Mouse (Mus musculus) midbrain, embryonic 14.5 days (tissue): ENCODE data around the gene Ooep. TPM values are rescaled to one million over a fixed set of nuclear protein-coding genes. Genes with fewer than 3 reads are reported as not detected.
"Not testable (repeated sequence)": the region's sequence is repeated elsewhere in the genome, so short reads cannot be mapped to it uniquely, and the experiment has no call there.

ENCODE experiments used
- ATAC-seq: fragments of 200-750 bp; cut with Nextera tagmentation; 2 replicates; pipeline ENCODE4 v1.8.0; 2017; ENCODE audit warnings: moderate number of reproducible peaks, moderate library complexity; ENCODE audit not compliant: low FRiP score, low TSS enrichment
- DNase-seq: peaks from one replicate; pipeline ENCODE4 v3.0.0-alpha.2; 2015
- H3K27ac ChIP-seq: fragments of 300-500 bp; sonication (generic); replicated peaks from 2 replicates; pipeline ENCODE4 v1.5.1; 2014; ENCODE audit warnings: mild to moderate bottlenecking, low read depth, low read length, moderate library complexity
- H3K27me3 ChIP-seq: fragments of 300-500 bp; sonication (generic); 2 replicates; pipeline ENCODE4 v1.6.1; 2014; ENCODE audit warnings: low read length, control low read depth, mixed read lengths; ENCODE audit not compliant: control insufficient read depth, insufficient read depth
- H3K36me3 ChIP-seq: fragments of 300-500 bp; sonication (generic); 2 replicates; pipeline ENCODE4 v1.6.1; 2014; ENCODE audit warnings: low read length, control low read depth; ENCODE audit not compliant: control insufficient read depth, insufficient read depth
- H3K4me1 ChIP-seq: fragments of 300-500 bp; sonication (generic); 2 replicates; pipeline ENCODE4 v1.6.1; 2014; ENCODE audit warnings: mild to moderate bottlenecking, antibody characterized with exemption, low read length, control low read depth; ENCODE audit not compliant: control insufficient read depth, insufficient read depth
- H3K4me2 ChIP-seq: fragments of 300-500 bp; sonication (generic); 2 replicates; pipeline ENCODE4 v1.6.1; 2014; ENCODE audit warnings: mild to moderate bottlenecking, low read length, moderate library complexity
- H3K4me3 ChIP-seq: fragments of 300-500 bp; sonication (generic); replicated peaks from 2 replicates; pipeline ENCODE4 v1.5.1; 2014; ENCODE audit warnings: low read depth, low read length
- H3K9ac ChIP-seq: fragments of 300-500 bp; sonication (generic); replicated peaks from 2 replicates; pipeline ENCODE4 v1.6.1; 2014; ENCODE audit warnings: mild to moderate bottlenecking, low read length, moderate library complexity
- H3K9me3 ChIP-seq: fragments of 300-500 bp; sonication (generic); 2 replicates; pipeline ENCODE4 v1.6.1; 2016; ENCODE audit warnings: low read length, control low read depth, mixed read lengths; ENCODE audit not compliant: control insufficient read depth
- WGBS: fragments of 180-500 bp; shearing (Covaris S2); extraction: QIAGEN DNeasy Blood & Tissue Kit; methylation state at CpG from one replicate; pipeline ENCODE4 v1.1.7; 2014; 5-methylcytosine and 5-hydroxymethylcytosine counted together
- polyA plus RNA-seq: library from polyadenylated mRNA; unstranded; fragments of >200 nt; fragmentation: Nextera tagmentation; extraction: Ambion mirVana; gene quantifications from 2 replicates; pipeline ENCODE4 v1.2.1, GENCODE M21; 2014

The Ooep gene
- polyA plus RNA-seq, 1 experiment from 2014 or later, result 6.8 TPM

GRCm38 (mm10) chr9:78363374-78363773, 15.2 kb downstream of the Ooep start:
- Histone ChIP-seq H3K27ac (no peak overlapping the region), H3K4me1 (no peaks in the 10 kb centered on the region), H3K27me3 (no peaks in the 10 kb centered on the region), H3K9me3 (no peaks in the 10 kb centered on the region; the same call in 1 of the 2 replicates), H3K4me2 (no peak overlapping the region), H3K4me3 (no peak overlapping the region), H3K36me3 (no peaks in the 10 kb centered on the region), H3K9ac (no peak overlapping the region)
- 81% methylated on average over 6 of the region's 6 CpGs for WGBS
- DNase-seq, result no peak
- ATAC-seq, result no peak

GRCm38 (mm10) chr9:78360484-78360872, 18.0 kb downstream of the Ooep start:
- Histone ChIP-seq H3K4me3 (no peak overlapping the region), H3K9ac (no peak overlapping the region), H3K27me3 (no peaks in the 10 kb centered on the region), H3K36me3 (no peaks in the 10 kb centered on the region), H3K27ac (no peak overlapping the region), H3K4me2 (no peak overlapping the region), H3K9me3 (no peaks in the 10 kb centered on the region; the same call in 1 of the 2 replicates), H3K4me1 (no peaks in the 10 kb centered on the region)
- 47% methylated on average over 2 of the region's 2 CpGs for WGBS
- DNase-seq (no peak), ATAC-seq (no peak)

- H3K9me3 ChIP-seq, result no peaks in the 10 kb centered on the region; the same call in 1 of the 2 replicates
- H3K27ac ChIP-seq, result no peak overlapping the region
- ATAC-seq (no peak), DNase-seq (no peak)
- no peaks in the 10 kb centered on the region for H3K4me1 ChIP-seq
- WGBS, result 80% methylated on average over 6 of the region's 6 CpGs
- H3K9ac ChIP-seq, result no peak overlapping the region
- no peak overlapping the region for H3K4me3 ChIP-seq
- H3K4me2 ChIP-seq, result no peak overlapping the region
- no peaks in the 10 kb centered on the region for H3K27me3 ChIP-seq
- no peaks in the 10 kb centered on the region for H3K36me3 ChIP-seq
Observed at GRCm38 (mm10) chr9:78359750-78360483, 18.6 kb downstream of the Ooep start.

- 0 out of 2 replicates have a peak, but pooled peaks have one; percentile 43 for ATAC-seq
- DNase-seq, result peak; percentile 81
- no peak overlapping the region for H3K9ac ChIP-seq
- no peaks in the 10 kb centered on the region for H3K36me3 ChIP-seq
- H3K9me3 ChIP-seq, result no peaks in the 10 kb centered on the region
- H3K27ac ChIP-seq, result no peak overlapping the region
- WGBS, result 15% methylated on average over 9 of the region's 9 CpGs
- no peak overlapping the region for H3K4me2 ChIP-seq
- H3K27me3 ChIP-seq, result no peaks in the 10 kb centered on the region
- no peaks in the 10 kb centered on the region for H3K4me1 ChIP-seq
- no peak overlapping the region for H3K4me3 ChIP-seq
Observed at GRCm38 (mm10) chr9:78358053-78358452, 20.5 kb downstream of the Ooep start.

GRCm38 (mm10) chr9:78355611-78356010, 22.9 kb downstream of the Ooep start, which contains the start of gene Gsta2:
Gene Gsta2 (minus strand): TSS chr9:78355788.
- Histone ChIP-seq H3K27ac (no peak within 1 kb of the TSS), H3K36me3 (no peaks in the 10 kb centered on the region), H3K27me3 (no peaks in the 10 kb centered on the region), H3K4me2 (no peak within 1 kb of the TSS), H3K9ac (no peak within 1 kb of the TSS), H3K9me3 (no peaks in the 10 kb centered on the region), H3K4me1 (no peaks in the 10 kb centered on the region), H3K4me3 (no peak within 1 kb of the TSS)
- 90% methylated on average over 8 of the region's 8 CpGs for WGBS
- ATAC-seq (no peak), DNase-seq (no peak)

- ATAC-seq (no peak), DNase-seq (no peak)
- H3K27ac ChIP-seq, result no peak overlapping the region
- no peak overlapping the region for H3K4me2 ChIP-seq
- WGBS, result 83% methylated on average over 11 of the region's 11 CpGs
- H3K27me3 ChIP-seq, result no peaks in the 10 kb centered on the region
- H3K4me1 ChIP-seq, result no peaks in the 10 kb centered on the region
- no peak overlapping the region for H3K4me3 ChIP-seq
- no peaks in the 10 kb centered on the region for H3K36me3 ChIP-seq
- H3K9me3 ChIP-seq, result no peaks in the 10 kb centered on the region
- H3K9ac ChIP-seq, result no peak overlapping the region
Observed at GRCm38 (mm10) chr9:78354665-78355578, 23.6 kb downstream of the Ooep start.

GRCm38 (mm10) chr9:78351504-78352220, 26.9 kb downstream of the Ooep start:
- no peak for ATAC-seq

GRCm38 (mm10) chr9:78350007-78350406, 28.5 kb downstream of the Ooep start:
- H3K9me3 ChIP-seq, result not testable (repeated sequence)

More at GRCm38 (mm10) chr9:78351504-78352220, 26.9 kb downstream of the Ooep start:
- H3K4me2 ChIP-seq, result no peak overlapping the region
- DNase-seq, result no peak
- no peaks in the 10 kb centered on the region for H3K9me3 ChIP-seq
- H3K27ac ChIP-seq, result no peak overlapping the region
- H3K9ac ChIP-seq, result no peak overlapping the region
- 87% methylated on average over 6 of the region's 6 CpGs for WGBS
- H3K4me3 ChIP-seq, result no peak overlapping the region
- no peaks in the 10 kb centered on the region for H3K27me3 ChIP-seq
- H3K36me3 ChIP-seq, result no peaks in the 10 kb centered on the region
- no peaks in the 10 kb centered on the region for H3K4me1 ChIP-seq

More at GRCm38 (mm10) chr9:78350007-78350406, 28.5 kb downstream of the Ooep start:
- ATAC-seq, H3K4me2 ChIP-seq, H3K27me3 ChIP-seq, H3K4me1 ChIP-seq, H3K27ac ChIP-seq, H3K4me3 ChIP-seq, H3K9ac ChIP-seq, DNase-seq, H3K36me3 ChIP-seq: not testable (repeated sequence)
